In the genomic region with DNA sequence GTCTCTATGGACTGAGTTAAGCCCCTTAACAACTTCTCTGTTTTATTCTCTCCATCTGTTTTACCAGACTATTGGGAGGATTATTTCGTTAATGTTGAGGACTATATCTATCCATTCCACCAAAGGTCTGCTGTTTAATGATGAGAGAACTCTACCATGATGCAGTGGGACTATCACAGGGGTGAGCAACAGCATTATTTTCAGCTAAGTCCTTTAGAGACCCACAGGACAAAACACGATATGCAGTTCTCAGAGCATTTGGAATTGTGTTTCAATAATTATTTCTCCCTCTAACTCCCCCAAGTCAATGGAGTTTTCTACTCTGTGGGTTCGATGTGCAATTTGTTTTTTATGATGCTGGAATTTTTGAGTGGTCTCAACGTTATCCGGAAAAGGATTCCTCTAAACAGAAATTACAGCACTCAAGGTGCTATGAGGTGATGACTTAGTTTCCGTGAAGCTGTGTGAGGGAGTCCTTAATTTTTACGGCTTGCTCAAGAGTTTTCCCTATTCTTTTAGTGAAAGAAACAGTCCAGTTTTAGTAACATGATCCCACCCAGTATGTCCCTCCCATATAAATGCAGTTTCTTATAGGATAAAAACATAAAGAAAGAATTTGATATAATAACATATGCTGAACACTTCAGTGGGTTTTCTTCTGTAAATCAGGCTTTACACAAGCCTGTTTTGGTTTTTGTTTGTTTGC, we compare ENCODE assay signal across 16 mouse cellular contexts.
"Had no signal": no experiment of that assay in that cellular context is flagged by ENCODE, and none has a peak within 500 bp of the region (broad histone marks: within the 10 kb centered on the region; RNA-seq: fewer than 3 reads in every experiment).

No protein-coding gene starts in this region.

- H3K36me3 ChIP-seq: neural tube, embryonic 12.5 days; neural tube, embryonic 13.5 days; neural tube, embryonic 15.5 days; stomach, embryonic 15.5 days had no signal

- H3K27me3 ChIP-seq: neural tube, embryonic 12.5 days; neural tube, embryonic 13.5 days; neural tube, embryonic 15.5 days; stomach, embryonic 15.5 days had no signal

- H3K4me3 ChIP-seq: neural tube, embryonic 12.5 days; neural tube, embryonic 13.5 days; neural tube, embryonic 15.5 days; stomach, embryonic 15.5 days had no signal

- H3K4me1 ChIP-seq: stomach, embryonic 15.5 days had no signal

- H3K9me3 ChIP-seq: neural tube, embryonic 12.5 days; neural tube, embryonic 13.5 days; neural tube, embryonic 15.5 days; stomach, embryonic 15.5 days had no signal

- DNase-seq: right cerebral cortex, adult 18-20 months; right cerebral cortex, postnatal 14 days; right cerebral cortex, postnatal 25 days; right cerebral cortex, postnatal 4 days; spleen, adult 18-20 months; thymus, adult 18-20 months; thymus, adult 2 months; thymus, postnatal 14 days; thymus, postnatal 25 days; thymus, postnatal 36 days; thymus, postnatal 4 days had no signal

- H3K27ac ChIP-seq: neural tube, embryonic 12.5 days; neural tube, embryonic 13.5 days; neural tube, embryonic 15.5 days; stomach, embryonic 15.5 days; stomach, postnatal 0 days had no signal

- H3K4me2 ChIP-seq: neural tube, embryonic 12.5 days; neural tube, embryonic 13.5 days; neural tube, embryonic 15.5 days; stomach, embryonic 15.5 days had no signal

- H3K9ac ChIP-seq: neural tube, embryonic 12.5 days; neural tube, embryonic 13.5 days; neural tube, embryonic 15.5 days; stomach, embryonic 15.5 days had no signal
